Mouse (Mus musculus) cerebellum, adult 11 months (tissue): ENCODE data around the gene Glipr1.
"Not testable (repeated sequence)": the region's sequence is repeated elsewhere in the genome, so short reads cannot be mapped to it uniquely, and the experiment has no call there.

ENCODE experiments used
- DNase-seq: peaks from one replicate; pipeline ENCODE4 v3.0.0; 2022

Glipr1 gene

GRCm38 (mm10) chr10:112002544-112003215 lies at the start of gene Glipr1:
TSS of gene Glipr1 (minus strand) at chr10:112002631.
- no peak for DNase-seq

GRCm38 (mm10) chr10:112051956-112052355 lies 49.5 kb upstream of the Glipr1 start:
- not testable (repeated sequence) for DNase-seq

GRCm38 (mm10) chr10:112051220-112051619 lies 48.8 kb upstream of the Glipr1 start:
- no peak for DNase-seq

GRCm38 (mm10) chr10:112044283-112044682 lies 41.9 kb upstream of the Glipr1 start:
- not testable (repeated sequence) for DNase-seq

- DNase-seq, result not testable (repeated sequence)
Observed at GRCm38 (mm10) chr10:112043523-112043922, 41.1 kb upstream of the Glipr1 start.

- DNase-seq, result not testable (repeated sequence)
Observed at GRCm38 (mm10) chr10:112028689-112029088, 26.3 kb upstream of the Glipr1 start.

GRCm38 (mm10) chr10:112023585-112023984 lies 21.2 kb upstream of the Glipr1 start:
- no peak for DNase-seq

- not testable (repeated sequence) for DNase-seq
Observed at GRCm38 (mm10) chr10:112009511-112009910, 7.1 kb upstream of the Glipr1 start.

GRCm38 (mm10) chr10:112001756-112002520 lies 493 bp downstream of the Glipr1 start:
- DNase-seq, result no peak

GRCm38 (mm10) chr10:112001350-112001749 lies 1.1 kb downstream of the Glipr1 start:
- no peak for DNase-seq

GRCm38 (mm10) chr10:112000568-112000967 lies 1.9 kb downstream of the Glipr1 start:
- DNase-seq, result no peak

GRCm38 (mm10) chr10:111999765-112000164 lies 2.7 kb downstream of the Glipr1 start:
- no peak for DNase-seq

- DNase-seq, result no peak
Observed at GRCm38 (mm10) chr10:111997671-111998070, 4.8 kb downstream of the Glipr1 start.

GRCm38 (mm10) chr10:111996911-111997347 lies 5.5 kb downstream of the Glipr1 start:
- no peak for DNase-seq

GRCm38 (mm10) chr10:111996549-111996904 lies 5.9 kb downstream of the Glipr1 start:
- DNase-seq, result no peak

- no peak for DNase-seq
Observed at GRCm38 (mm10) chr10:111995803-111996548, 6.5 kb downstream of the Glipr1 start.

- no peak for DNase-seq
Observed at GRCm38 (mm10) chr10:111986453-111986852, 16.0 kb downstream of the Glipr1 start.

GRCm38 (mm10) chr10:111983070-111983469 lies 19.4 kb downstream of the Glipr1 start:
- no peak for DNase-seq

- no peak for DNase-seq
Observed at GRCm38 (mm10) chr10:111977584-111977983, 24.8 kb downstream of the Glipr1 start.

GRCm38 (mm10) chr10:111972542-111973361 lies 29.7 kb downstream of the Glipr1 start, which contains the start of gene Krr1:
TSS of gene Krr1 (plus strand) at chr10:111972664.
- peak; percentile 87 for DNase-seq

- DNase-seq, result no peak
Observed at GRCm38 (mm10) chr10:111971929-111972328, 30.5 kb downstream of the Glipr1 start.

GRCm38 (mm10) chr10:111966394-111966793 lies 36.0 kb downstream of the Glipr1 start:
- no peak for DNase-seq
